11 mouse cellular contexts compared by ENCODE assay signal in genomic region chr2:128318956-128319355, GRCm38 (mm10).
DNase-seq lines count a peak whose midpoint lies in the region; ATAC-seq and TF ChIP-seq lines count a peak whose summit lies in the region.
"Had no signal": no experiment of that assay in that cellular context is flagged by ENCODE, and none has a peak within 500 bp of the region (broad histone marks: within the 10 kb centered on the region; RNA-seq: fewer than 3 reads in every experiment).

No protein-coding gene starts in this region.

- WGBS in heart, embryonic 10.5 days: 46% methylated on average over 5 of the region's 5 CpGs
- 41% methylated on average over 5 of the region's 5 CpGs for WGBS in heart, postnatal 0 days

- H3K4me1 ChIP-seq in heart, embryonic 10.5 days: peaks cover 40% of the 10 kb centered on the region
- H3K4me1 ChIP-seq in heart, postnatal 0 days (ENCODE audit: control insufficient read depth, insufficient read depth): peaks cover 33% of the 10 kb centered on the region

- ATAC-seq in CD4-positive, CD25-positive, alpha-beta regulatory T cell, adult 4 months: peak; percentile 73
- ATAC-seq in heart, postnatal 0 days (ENCODE audit: insufficient read depth, low read depth): peak; percentile 36; the same call in 1 of the 2 replicates

- H3K27me3 ChIP-seq in heart, embryonic 10.5 days (ENCODE audit: insufficient read depth, poor library complexity, severe bottlenecking): no peaks in the 10 kb centered on the region
- H3K27me3 ChIP-seq in heart, postnatal 0 days (ENCODE audit: control insufficient read depth, insufficient read depth, low read length): no peaks in the 10 kb centered on the region
- H3K27me3 ChIP-seq: hindbrain, embryonic 15.5 days had no signal

- no peaks in the 10 kb centered on the region for H3K36me3 ChIP-seq in heart, embryonic 10.5 days
- H3K36me3 ChIP-seq in heart, postnatal 0 days (replicated peaks; ENCODE audit: control insufficient read depth, insufficient read depth, low read length): no peaks in the 10 kb centered on the region
- H3K36me3 ChIP-seq: hindbrain, embryonic 15.5 days had no signal

- H3K9ac ChIP-seq in heart, postnatal 0 days (replicated peaks; ENCODE audit: low read depth, low read length): no peak overlapping the region
- H3K9ac ChIP-seq: hindbrain, embryonic 15.5 days had no signal

- DNase-seq in heart, adult 11 months: peak; percentile 95
- no peak for DNase-seq in heart, embryonic 10.5 days (ENCODE audit: low spot score)
- DNase-seq in heart, postnatal 0 days (ENCODE audit: low spot score): peak; percentile 53
- DNase-seq in naive thymus-derived CD4-positive, alpha-beta T cell, adult 2 months (ENCODE audit: low read depth): peak; percentile 72
- no peak for DNase-seq in layer of hippocampus, adult 18-20 months (ENCODE audit: low spot score in 2 of 2)
- no peak for DNase-seq in liver
- no peak for DNase-seq in kidney, postnatal 4 days
- DNase-seq: adrenal gland, postnatal 14 days; cerebellum, adult 8-10 months had no signal

- no peak overlapping the region for H3K4me3 ChIP-seq in heart, embryonic 10.5 days
- H3K4me3 ChIP-seq in heart, postnatal 0 days (ENCODE audit: low read depth, low read length): no peak overlapping the region
- H3K4me3 ChIP-seq: hindbrain, embryonic 15.5 days had no signal

- TF ChIP-seq CTCF in heart, postnatal 0 days (IDR thresholded peaks at IDR 0.05; ENCODE audit: low read depth): no peak

- no peak for TF ChIP-seq EP300 in heart, postnatal 0 days (IDR thresholded peaks at IDR 0.05; ENCODE audit: low read depth)

- no peaks in the 10 kb centered on the region for H3K9me3 ChIP-seq in heart, embryonic 10.5 days
- no peaks in the 10 kb centered on the region for H3K9me3 ChIP-seq in heart, postnatal 0 days (replicated peaks; ENCODE audit: control insufficient read depth, low read length)
- H3K9me3 ChIP-seq: hindbrain, embryonic 15.5 days had no signal

- H3K27ac ChIP-seq in heart, embryonic 10.5 days: no peak overlapping the region
- no peak overlapping the region for H3K27ac ChIP-seq in heart, postnatal 0 days (ENCODE audit: low read depth)
- H3K27ac ChIP-seq: hindbrain, embryonic 15.5 days had no signal

- H3K4me2 ChIP-seq in heart, postnatal 0 days (ENCODE audit: low read depth, low read length): no peak overlapping the region
- H3K4me2 ChIP-seq: hindbrain, embryonic 15.5 days had no signal

Comparison
In these comparisons a context has a peak if more than half of its experiments do, and no peak if none do; other contexts are left out.
1. DNase-seq: peak in heart, adult 11 months (single experiment), heart, postnatal 0 days (single experiment) and naive thymus-derived CD4-positive, alpha-beta T cell, adult 2 months (single experiment); none in heart, embryonic 10.5 days (single experiment), layer of hippocampus, adult 18-20 months (0 of 2), liver (single experiment) and kidney, postnatal 4 days (0 of 2).